Mouse (Mus musculus) right cerebral cortex, postnatal 4 days (tissue): ENCODE measurements around the gene Olfr39.
"Not testable (repeated sequence)": the region's sequence is repeated elsewhere in the genome, so short reads cannot be mapped to it uniquely, and the experiment has no call there.

ENCODE experiments used
- DNase-seq: peaks from one replicate; pipeline ENCODE4 v3.0.0-alpha.2; 2022

Olfr39 gene

DNA sequence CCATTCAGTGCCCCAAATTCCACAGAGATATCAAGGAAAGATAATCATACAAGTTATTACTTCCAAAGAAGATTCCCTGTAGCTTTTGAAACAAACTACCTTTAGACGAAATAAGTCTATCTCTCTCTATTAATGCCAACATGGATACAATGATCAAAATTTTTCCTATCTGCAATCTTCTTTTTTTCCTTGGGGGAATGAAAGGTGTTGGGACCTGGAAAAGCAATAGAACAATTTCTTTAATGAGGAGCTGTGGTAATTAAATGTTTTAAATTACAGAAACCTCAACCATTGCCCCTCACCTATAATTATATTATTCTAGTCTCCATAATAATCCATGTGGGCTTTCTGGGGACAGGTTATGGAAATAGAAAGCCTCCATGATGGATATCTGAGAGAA lies at the start of gene Olfr39:
Olfr39 (plus strand) TSS at position 301 of the 400 bp plus-strand sequence.
- no peak for DNase-seq

GRCm38 (mm10) chr9:20236819-20237218 lies 45.3 kb upstream of the Olfr39 start, which contains the start of gene Olfr872:
Gene Olfr872 (plus strand): TSS chr9:20237119.
- DNase-seq, result no peak

DNA sequence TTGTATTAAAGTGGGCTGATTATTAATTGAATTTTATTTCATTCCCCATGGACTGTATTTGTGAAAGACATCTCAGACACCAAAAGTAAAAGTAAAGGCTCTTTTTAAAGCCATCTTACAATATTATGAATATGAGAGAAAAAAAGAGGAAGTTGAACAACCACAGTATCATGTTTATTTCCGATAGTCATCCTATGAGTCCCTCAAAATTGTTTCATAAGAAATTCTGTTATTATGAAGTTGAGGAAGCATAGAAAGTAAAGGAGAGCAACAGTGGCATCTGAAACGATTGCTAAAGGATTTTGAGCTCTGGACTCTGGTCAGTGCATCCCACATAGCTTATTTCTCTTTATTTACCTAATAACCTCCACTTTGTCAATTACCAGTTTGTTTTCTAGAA lies 44.8 kb upstream of the Olfr39 start:
- DNase-seq, result no peak

GRCm38 (mm10) chr9:20295562-20295961 lies 13.4 kb downstream of the Olfr39 start:
- DNase-seq, result not testable (repeated sequence)

DNA sequence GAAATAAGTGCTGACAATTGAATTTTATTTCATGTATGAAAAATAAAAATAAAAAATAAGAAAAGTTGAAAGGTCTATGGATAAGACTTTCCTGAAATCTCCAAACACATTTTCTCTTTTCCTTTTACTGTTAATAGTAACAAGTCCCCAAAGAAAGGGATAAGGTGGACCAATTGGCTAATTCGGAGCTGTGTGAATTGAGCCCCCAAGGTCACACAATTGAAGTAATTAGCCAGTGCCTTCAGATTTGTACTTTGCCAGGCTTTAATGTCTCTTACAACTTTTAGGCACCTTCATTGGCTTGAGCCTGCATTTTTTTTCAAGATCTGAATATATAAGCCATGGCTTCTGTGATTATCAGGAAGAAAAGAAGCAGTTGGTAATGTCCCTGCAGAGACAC lies 16.1 kb downstream of the Olfr39 start, which contains the start of gene Olfr873:
Olfr873 (plus strand) TSS at position 301 of the 400 bp plus-strand sequence.
- DNase-seq, result no peak

- no peak for DNase-seq
Measured at GRCm38 (mm10) chr9:20335994-20336393, 53.8 kb downstream of the Olfr39 start, which contains the start of gene Olfr18. Gene Olfr18 (minus strand): TSS chr9:20336094.
